Mouse (Mus musculus) heart, embryonic 12.5 days (tissue): ENCODE data around the gene Gm10719. TPM values are rescaled to one million over a fixed set of nuclear protein-coding genes. Genes with fewer than 3 reads are reported as not detected.
"Not testable (repeated sequence)": the region's sequence is repeated elsewhere in the genome, so short reads cannot be mapped to it uniquely, and the experiment has no call there.

Experiments
- ATAC-seq: fragments of 200-750 bp; cut with Nextera tagmentation; 2 replicates; pipeline ENCODE4 v1.8.0; 2017; ENCODE audit warnings: moderate TSS enrichment, moderate library complexity; ENCODE audit not compliant: insufficient number of reproducible peaks, low FRiP score
- H3K27ac ChIP-seq: fragments of 300-500 bp; sonication (generic); 2 replicates; pipeline ENCODE4 v1.5.1; 2016; ENCODE audit warnings: mild to moderate bottlenecking, moderate library complexity; ENCODE audit not compliant: poor library complexity, severe bottlenecking
- H3K27me3 ChIP-seq: fragments of 300-500 bp; sonication (generic); replicated peaks from 2 replicates; pipeline ENCODE4 v1.6.1; 2016; ENCODE audit warnings: mild to moderate bottlenecking, moderate library complexity
- H3K36me3 ChIP-seq: fragments of 300-500 bp; sonication (generic); 2 replicates; pipeline ENCODE4 v1.6.1; 2016; ENCODE audit warnings: mild to moderate bottlenecking, moderate library complexity
- H3K4me1 ChIP-seq: fragments of 300-500 bp; sonication (generic); replicated peaks from 2 replicates; pipeline ENCODE4 v1.6.1; 2016; ENCODE audit warnings: mild to moderate bottlenecking
- H3K4me2 ChIP-seq: fragments of 300-500 bp; sonication (generic); 2 replicates; pipeline ENCODE4 v1.6.1; 2016; ENCODE audit warnings: mild to moderate bottlenecking, moderate library complexity
- H3K4me3 ChIP-seq: fragments of 300-500 bp; sonication (generic); 2 replicates; pipeline ENCODE4 v1.5.1; 2016; ENCODE audit warnings: mild to moderate bottlenecking
- H3K9ac ChIP-seq: fragments of 300-500 bp; sonication (generic); 2 replicates; pipeline ENCODE4 v1.6.1; 2016; ENCODE audit warnings: mild to moderate bottlenecking, moderate library complexity
- H3K9me3 ChIP-seq: fragments of 300-500 bp; sonication (generic); replicated peaks from 2 replicates; pipeline ENCODE4 v1.6.1; 2016; ENCODE audit warnings: mild to moderate bottlenecking, moderate library complexity
- WGBS: fragments of 180-500 bp; shearing (Covaris S2); methylation state at CpG from one replicate; pipeline ENCODE4 v1.1.7; 2016; 5-methylcytosine and 5-hydroxymethylcytosine counted together
- polyA plus RNA-seq: library from polyadenylated mRNA; unstranded; fragments of >200 nt; fragmentation: Nextera tagmentation; extraction: Ambion mirVana; gene quantifications from 2 replicates; pipeline ENCODE4 v1.2.1, GENCODE M21; 2016

Gene Gm10719
- 0.35 and 0.47 TPM in 2 replicates for polyA plus RNA-seq

GRCm38 (mm10) chr9:3017108-3017507 lies at the start of gene Gm10719:
Gene Gm10719, plus strand, starts transcription at chr9:3017408.
- not testable (repeated sequence) for H3K4me1 ChIP-seq, ATAC-seq, H3K9me3 ChIP-seq, H3K4me3 ChIP-seq, H3K27ac ChIP-seq, H3K36me3 ChIP-seq, H3K27me3 ChIP-seq, H3K9ac ChIP-seq, H3K4me2 ChIP-seq
- 46% methylated on average over 2 of the region's 9 CpGs for WGBS

GRCm38 (mm10) chr9:3000445-3000972 lies 16.7 kb upstream of the Gm10719 start, which contains the start of gene Gm10722:
Gene Gm10722, plus strand, starts transcription at chr9:3000922.
- not testable (repeated sequence) for H3K27me3 ChIP-seq, H3K36me3 ChIP-seq, H3K9me3 ChIP-seq, H3K9ac ChIP-seq, H3K4me1 ChIP-seq, H3K4me3 ChIP-seq, H3K4me2 ChIP-seq, H3K27ac ChIP-seq, ATAC-seq
- WGBS, result 66% methylated on average over 12 of the region's 12 CpGs

- H3K27me3 ChIP-seq, H3K4me3 ChIP-seq, H3K36me3 ChIP-seq, H3K4me1 ChIP-seq, H3K9me3 ChIP-seq, H3K4me2 ChIP-seq, ATAC-seq, H3K27ac ChIP-seq, H3K9ac ChIP-seq: not testable (repeated sequence)
- WGBS, result 61% methylated on average over 8 of the region's 8 CpGs
Measured at GRCm38 (mm10) chr9:3001006-3001405, 16.2 kb upstream of the Gm10719 start.

- H3K4me1 ChIP-seq, H3K27me3 ChIP-seq, H3K4me2 ChIP-seq, H3K4me3 ChIP-seq, H3K9me3 ChIP-seq, H3K36me3 ChIP-seq, H3K9ac ChIP-seq: not testable (repeated sequence)
- peak; percentile 86 for ATAC-seq
- 64% methylated on average over 9 of the region's 11 CpGs for WGBS
- H3K27ac ChIP-seq, result 0 out of 2 replicates have a peak overlapping the region, but pooled peaks have one; percentile 0
Measured at GRCm38 (mm10) chr9:3001948-3002659, 15.1 kb upstream of the Gm10719 start.

GRCm38 (mm10) chr9:3002794-3003396 lies 14.3 kb upstream of the Gm10719 start, which contains the start of gene Gm11168:
Gene Gm11168, plus strand, starts transcription at chr9:3003346.
- H3K4me1 ChIP-seq, H3K9me3 ChIP-seq, H3K4me3 ChIP-seq, H3K4me2 ChIP-seq, H3K27me3 ChIP-seq, H3K36me3 ChIP-seq, H3K9ac ChIP-seq, ATAC-seq: not testable (repeated sequence)
- 69% methylated on average over 6 of the region's 14 CpGs for WGBS
- H3K27ac ChIP-seq, result 0 out of 2 replicates have a peak within 1 kb of the TSS, but pooled peaks have one; percentile 0

GRCm38 (mm10) chr9:3006179-3006578 lies 11.0 kb upstream of the Gm10719 start:
- not testable (repeated sequence) for H3K4me3 ChIP-seq, H3K9ac ChIP-seq, H3K4me2 ChIP-seq, ATAC-seq, H3K4me1 ChIP-seq, H3K27ac ChIP-seq, H3K36me3 ChIP-seq, H3K9me3 ChIP-seq, H3K27me3 ChIP-seq
- 76% methylated on average over 1 of the region's 5 CpGs for WGBS

- not testable (repeated sequence) for H3K4me2 ChIP-seq, H3K9me3 ChIP-seq, H3K9ac ChIP-seq, H3K27me3 ChIP-seq, H3K4me1 ChIP-seq, H3K27ac ChIP-seq, H3K4me3 ChIP-seq, H3K36me3 ChIP-seq
- WGBS, result 66% methylated on average over 8 of the region's 8 CpGs
- peak; percentile 79 for ATAC-seq
Measured at GRCm38 (mm10) chr9:3006636-3007035, 10.6 kb upstream of the Gm10719 start.

GRCm38 (mm10) chr9:3007272-3007671 lies 9.9 kb upstream of the Gm10719 start:
- ATAC-seq, H3K4me2 ChIP-seq, H3K27ac ChIP-seq, H3K9me3 ChIP-seq, H3K4me1 ChIP-seq, H3K27me3 ChIP-seq, H3K9ac ChIP-seq, H3K4me3 ChIP-seq, H3K36me3 ChIP-seq: not testable (repeated sequence)
- 76% methylated on average over 8 of the region's 9 CpGs for WGBS

GRCm38 (mm10) chr9:3009331-3009730 lies 7.9 kb upstream of the Gm10719 start:
- H3K27ac ChIP-seq, H3K27me3 ChIP-seq, H3K9me3 ChIP-seq, H3K4me2 ChIP-seq, H3K9ac ChIP-seq, H3K4me3 ChIP-seq, H3K36me3 ChIP-seq, H3K4me1 ChIP-seq: not testable (repeated sequence)
- peak; percentile 37 for ATAC-seq
- WGBS, result no CpG with 5 or more reads among the region's 5 CpGs

GRCm38 (mm10) chr9:3012054-3012621 lies 5.1 kb upstream of the Gm10719 start:
- 84% methylated on average over 3 of the region's 7 CpGs for WGBS
- not testable (repeated sequence) for ATAC-seq

GRCm38 (mm10) chr9:3012733-3013279 lies 4.4 kb upstream of the Gm10719 start, which contains the start of gene Gm10721:
Gene Gm10721, plus strand, starts transcription at chr9:3013140.
- H3K36me3 ChIP-seq, H3K4me1 ChIP-seq, H3K9me3 ChIP-seq, H3K4me2 ChIP-seq, H3K27me3 ChIP-seq, H3K9ac ChIP-seq, H3K27ac ChIP-seq, H3K4me3 ChIP-seq: not testable (repeated sequence)
- peak; percentile 63 for ATAC-seq
- no CpG with 5 or more reads among the region's 11 CpGs for WGBS

More at GRCm38 (mm10) chr9:3012054-3012621, 5.1 kb upstream of the Gm10719 start:
- not testable (repeated sequence) for H3K9ac ChIP-seq, H3K36me3 ChIP-seq, H3K4me2 ChIP-seq, H3K27me3 ChIP-seq, H3K9me3 ChIP-seq, H3K4me3 ChIP-seq, H3K4me1 ChIP-seq, H3K27ac ChIP-seq
